Mouse (Mus musculus) MEL-GATA-1-ER (cell line): ENCODE measurements around the gene Lrcol1.

Experiments
- DNase-seq: peaks from one replicate; pipeline ENCODE4 v3.0.0-alpha.2; 2012; ENCODE audit warnings: low read depth; ENCODE audit errors: extremely low read depth

Gene Lrcol1

DNA sequence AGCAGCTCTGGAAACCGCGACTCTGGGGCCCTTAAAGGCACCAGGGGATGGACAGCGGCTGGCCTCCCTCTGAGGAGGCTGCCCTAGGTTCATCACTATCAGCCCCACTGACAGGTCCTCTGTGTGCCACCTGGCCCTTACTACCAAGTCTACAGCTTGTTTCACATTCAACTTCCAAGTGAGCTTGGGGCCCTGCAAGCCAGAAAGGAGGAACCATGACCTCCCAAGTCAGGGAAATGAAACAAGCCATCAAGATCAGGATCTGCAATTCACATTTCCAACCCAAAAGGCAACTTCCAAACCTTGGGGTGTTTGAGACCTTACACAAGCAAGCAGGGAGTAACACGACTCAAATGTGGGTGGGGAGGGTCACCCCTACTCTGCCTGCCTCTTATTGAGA is 40.7 kb downstream of the Lrcol1 start:
- DNase-seq = no peak

DNA sequence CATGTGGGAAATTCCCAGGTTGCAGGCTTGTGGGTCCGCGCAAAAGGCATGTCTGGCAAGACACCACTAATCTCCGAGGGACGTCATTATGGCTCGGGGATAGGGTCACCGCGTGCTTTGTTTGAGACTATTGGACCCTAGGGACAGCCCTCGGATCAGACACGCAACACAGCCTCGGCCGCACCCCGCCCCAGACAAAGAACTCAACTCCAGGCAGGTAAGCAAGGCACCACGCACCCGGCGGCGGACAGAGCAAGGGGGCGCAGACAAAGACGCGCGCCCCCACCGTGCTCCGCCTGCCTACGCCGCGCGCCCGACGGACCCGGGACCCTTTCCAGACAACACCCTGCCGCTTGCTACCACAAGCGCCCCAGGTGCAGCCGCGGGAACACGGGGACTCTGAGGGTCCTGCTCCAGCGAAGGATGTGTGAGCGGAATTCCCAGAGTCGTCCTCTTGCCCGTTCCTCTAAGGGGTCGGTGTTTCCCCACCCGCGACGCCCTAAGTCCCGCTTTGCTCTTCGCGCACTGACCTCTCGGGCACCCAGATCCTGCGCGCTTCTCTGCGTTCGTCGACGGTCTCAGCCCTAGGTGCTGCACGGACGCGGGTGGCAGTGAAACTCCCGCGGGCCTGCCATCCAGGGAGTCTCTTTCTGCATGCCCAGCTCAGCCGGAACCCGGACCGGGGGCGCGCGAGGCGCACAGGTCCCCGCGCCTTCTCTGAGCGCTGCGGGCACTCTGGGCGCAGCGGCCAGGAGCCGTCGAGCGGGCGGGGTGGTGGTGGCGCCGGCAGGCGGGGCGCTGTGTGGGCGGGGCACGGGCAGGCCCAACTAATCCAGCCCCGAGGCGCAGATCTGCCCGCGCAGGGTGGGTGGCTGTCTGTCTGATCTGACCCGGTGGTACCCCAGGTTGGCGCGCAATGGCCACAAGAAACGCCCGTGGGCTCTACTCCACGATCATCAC is 42.1 kb downstream of the Lrcol1 start:
- no peak for DNase-seq

DNA sequence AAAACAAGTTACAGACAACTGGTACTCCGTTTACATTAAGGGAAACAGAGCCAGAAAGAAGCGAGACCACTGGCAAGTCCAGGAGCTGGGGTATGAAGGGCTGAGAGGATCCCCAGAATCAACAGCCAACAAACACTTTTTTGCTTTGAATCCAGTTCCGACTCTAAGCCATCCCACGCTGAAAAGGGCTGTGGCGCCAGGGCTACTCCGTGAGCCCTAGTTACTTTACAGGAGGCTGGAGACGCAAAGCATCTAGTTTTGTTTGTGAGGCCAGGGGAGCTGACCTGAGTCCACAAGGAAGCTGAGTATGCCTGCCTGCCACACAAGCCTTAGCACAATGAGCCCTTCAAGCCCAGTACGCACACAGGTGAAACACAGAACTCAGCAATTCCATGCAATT is 42.8 kb downstream of the Lrcol1 start:
- no peak for DNase-seq

DNA sequence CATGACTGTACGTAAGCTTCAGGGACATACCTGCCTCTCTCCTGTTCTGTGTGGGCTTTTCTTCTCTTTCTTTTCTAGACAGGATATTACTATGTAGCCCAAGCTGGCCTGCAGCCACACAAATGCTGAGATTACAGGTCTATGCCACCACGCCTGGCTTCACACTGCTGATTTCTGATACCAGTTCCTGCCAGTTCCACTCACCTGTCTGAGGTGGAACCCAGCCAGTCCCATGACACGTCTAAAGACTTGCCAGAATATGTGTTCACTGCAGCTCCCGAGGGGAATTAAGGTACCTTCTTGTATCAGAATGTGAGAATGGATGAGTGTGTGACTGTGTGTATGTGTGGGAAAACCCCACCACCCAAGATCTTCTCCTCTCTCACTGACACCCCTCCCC is 46.1 kb downstream of the Lrcol1 start:
- no peak for DNase-seq

DNA sequence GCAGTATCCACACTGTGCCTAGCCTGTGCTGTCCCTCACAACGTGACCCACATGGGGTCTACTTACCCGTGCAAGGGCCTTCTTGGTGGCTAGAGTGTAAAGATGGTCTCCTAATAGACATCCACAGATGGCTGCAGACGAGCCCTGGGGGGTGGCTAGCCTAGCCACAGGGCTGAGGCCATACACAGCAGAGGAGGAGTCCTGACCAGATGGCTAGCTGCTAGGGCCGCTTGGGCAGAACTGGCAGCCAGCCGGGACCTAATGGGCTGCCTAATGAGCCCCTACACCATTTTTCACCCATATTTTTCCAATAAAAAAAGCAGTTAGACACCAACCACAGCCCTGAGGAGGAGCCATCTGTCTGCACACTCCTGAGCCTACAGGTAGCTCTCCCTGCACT is 48.2 kb downstream of the Lrcol1 start:
- no peak for DNase-seq

DNA sequence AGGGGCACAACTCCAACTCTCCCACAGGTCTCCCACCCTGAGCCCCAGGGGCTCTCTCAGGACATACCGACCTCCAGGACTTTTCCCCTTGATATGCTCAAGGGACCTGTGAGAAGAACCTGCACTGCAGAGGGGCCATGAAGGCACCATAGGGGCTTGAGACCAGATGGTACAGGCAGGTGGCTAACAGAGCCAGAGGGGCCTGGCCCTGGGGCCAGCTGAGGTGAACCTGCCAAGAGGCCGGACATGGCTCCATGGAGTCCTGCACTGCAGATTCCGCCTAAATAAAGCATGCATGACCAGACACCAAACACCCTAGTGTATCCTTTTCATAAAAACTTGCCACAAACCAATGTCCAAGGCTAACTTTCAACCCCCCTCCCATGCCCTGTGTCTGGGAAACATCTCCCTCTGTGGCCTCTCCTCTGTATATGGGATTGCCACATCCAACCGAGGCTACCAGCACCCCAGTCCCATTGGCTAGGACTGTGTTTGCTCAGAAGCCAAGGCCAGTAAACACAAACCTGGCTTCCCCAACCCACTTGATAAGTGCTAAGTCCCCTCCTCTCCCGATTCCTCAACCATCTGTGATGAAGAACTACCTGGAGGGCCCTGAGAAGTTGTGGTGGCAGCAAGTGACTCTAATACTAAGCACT is 50.6 kb downstream of the Lrcol1 start:
- DNase-seq = no peak

DNA sequence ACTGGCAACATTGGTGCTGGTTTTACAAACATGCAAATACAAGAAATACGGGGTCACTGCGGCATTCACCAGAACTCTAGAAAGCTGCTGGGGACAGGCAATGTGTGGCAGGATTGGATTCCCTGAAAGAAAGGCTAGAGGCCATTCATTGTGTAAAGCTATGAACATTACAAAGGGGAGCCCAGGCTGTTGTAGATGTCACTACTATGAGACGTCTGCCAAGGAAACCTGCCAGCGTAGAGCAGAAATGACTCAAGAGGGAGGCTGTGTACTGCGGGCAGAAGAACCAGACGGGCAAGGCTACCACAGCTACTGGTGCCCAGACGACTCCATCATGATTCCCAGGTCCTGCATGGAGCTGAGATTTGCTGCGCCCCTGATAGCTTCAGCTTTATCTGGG is 56.6 kb downstream of the Lrcol1 start:
- DNase-seq = no peak

DNA sequence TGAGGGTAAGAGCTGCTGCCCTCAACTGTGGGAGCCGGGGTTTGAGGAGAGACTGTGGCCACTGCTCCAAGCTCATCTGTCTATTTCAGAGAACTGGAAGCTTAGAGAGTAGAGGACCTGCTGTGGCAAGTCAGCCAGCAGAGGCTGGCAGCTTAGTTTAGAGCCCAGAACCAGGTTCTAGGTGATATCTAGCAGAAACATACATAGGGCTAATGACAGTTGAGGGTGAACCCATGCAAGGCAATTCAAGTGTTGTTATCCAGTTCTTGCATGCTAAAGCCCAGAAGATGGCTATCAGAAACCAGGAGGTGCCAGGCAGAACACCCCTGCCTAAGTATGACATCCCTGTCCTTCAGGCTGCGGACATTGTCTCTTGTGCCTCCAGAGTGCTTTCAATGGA is 58.0 kb downstream of the Lrcol1 start:
- DNase-seq = no peak

DNA sequence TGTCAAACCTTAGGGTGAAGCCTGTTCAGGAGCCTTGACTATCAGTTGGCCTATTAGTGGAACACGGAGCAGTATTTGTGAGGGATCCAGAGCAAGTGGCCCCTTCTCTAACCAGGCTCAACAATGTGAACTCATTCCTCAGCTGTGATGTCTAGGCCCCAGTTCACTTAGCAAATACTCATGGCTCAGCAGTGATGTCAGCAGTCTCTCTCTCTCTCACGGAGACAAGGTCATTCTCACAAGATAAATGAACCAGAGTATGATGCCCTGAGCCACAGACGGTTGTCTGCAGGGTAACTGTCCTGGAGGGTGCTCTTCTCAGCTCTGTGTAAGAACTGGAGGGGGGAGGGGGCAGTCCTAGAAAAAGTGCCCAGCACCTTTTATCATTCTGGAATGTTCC is 59.4 kb downstream of the Lrcol1 start:
- no peak for DNase-seq
